In genomic region chr11:49632256-49632655, GRCm38 (mm10) we compare ENCODE assay signal across 14 mouse cellular contexts. TPM values are rescaled to one million over a fixed set of nuclear protein-coding genes. Genes with fewer than 3 reads are reported as not detected.
A peak's percentile ranks its signal among the peaks of the same experiment; 100 is the strongest.
DNase-seq lines count a peak whose midpoint lies in the region; ATAC-seq and TF ChIP-seq lines count a peak whose summit lies in the region.
"Had no signal": no experiment of that assay in that cellular context is flagged by ENCODE, and none has a peak within 500 bp of the region (broad histone marks: within the 10 kb centered on the region; RNA-seq: fewer than 3 reads in every experiment).

No protein-coding gene starts in this region.

- no peak for TF ChIP-seq CTCF in kidney, adult 2 months (conservative IDR thresholded peaks at IDR 0.05; ENCODE audit: insufficient read depth, insufficient read length, low read depth, low read length)
- TF ChIP-seq CTCF in heart, postnatal 0 days (IDR thresholded peaks at IDR 0.05; ENCODE audit: low read depth), result no peak
- no peak for TF ChIP-seq CTCF in lung, postnatal 0 days (IDR thresholded peaks at IDR 0.05)

- ATAC-seq in heart, postnatal 0 days (ENCODE audit: insufficient read depth, low read depth), result peak; percentile 33; the same call in 1 of the 2 replicates
- peak; percentile 76 for ATAC-seq in lung, postnatal 0 days
- ATAC-seq: forebrain, embryonic 16.5 days had no signal

- H3K9me3 ChIP-seq in heart, postnatal 0 days (replicated peaks; ENCODE audit: control insufficient read depth, low read length), result no peaks in the 10 kb centered on the region
- H3K9me3 ChIP-seq in lung, postnatal 0 days (ENCODE audit: low read length), result no peaks in the 10 kb centered on the region
- H3K9me3 ChIP-seq: limb, embryonic 15.5 days; midbrain, embryonic 10.5 days had no signal

- DNase-seq in kidney, adult 2 months, result peak; percentile 58
- no peak for DNase-seq in kidney, adult 11 months
- peak; percentile 31 for DNase-seq in adrenal gland, postnatal 25 days
- no peak for DNase-seq in heart, postnatal 0 days (ENCODE audit: low spot score)
- peak; percentile 65 for DNase-seq in lung, postnatal 0 days (ENCODE audit: low spot score)
- DNase-seq in right cerebral cortex, adult 2 months (ENCODE audit: low spot score in 2 of 2), result no peak
- DNase-seq in urinary bladder, postnatal 36 days (ENCODE audit: low spot score in 2 of 2), result no peak
- DNase-seq: cerebellum, postnatal 25 days; spleen, adult 18-20 months had no signal

- no peak for TF ChIP-seq EP300 in heart, postnatal 0 days (IDR thresholded peaks at IDR 0.05; ENCODE audit: low read depth)
- peak; percentile 51 for TF ChIP-seq EP300 in lung, postnatal 0 days (IDR thresholded peaks at IDR 0.05)

- H3K4me1 ChIP-seq in kidney, adult 2 months (ENCODE audit: control insufficient read depth, insufficient read depth, low read length), result no peaks in the 10 kb centered on the region
- H3K4me1 ChIP-seq in heart, postnatal 0 days (ENCODE audit: control insufficient read depth, insufficient read depth), result peaks cover 6% of the 10 kb centered on the region; the same call in 1 of the 2 replicates
- peaks cover 6% of the 10 kb centered on the region for H3K4me1 ChIP-seq in lung, postnatal 0 days (ENCODE audit: insufficient read depth, low read depth, low read length)

- WGBS in kidney, adult 2 months, result 46% methylated on average over 2 of the region's 2 CpGs
- WGBS in heart, postnatal 0 days, result 50% methylated on average over 2 of the region's 2 CpGs
- WGBS in lung, postnatal 0 days, result 62% methylated on average over 2 of the region's 2 CpGs

- H3K27me3 ChIP-seq in kidney, adult 2 months (replicated peaks; ENCODE audit: control insufficient read depth, insufficient read depth, low read length), result no peaks in the 10 kb centered on the region
- H3K27me3 ChIP-seq in heart, postnatal 0 days (ENCODE audit: control insufficient read depth, insufficient read depth, low read length), result peaks cover 31% of the 10 kb centered on the region
- H3K27me3 ChIP-seq in lung, postnatal 0 days (replicated peaks; ENCODE audit: insufficient read depth, low read length), result 0 out of 2 replicates have a peak, but pooled peaks cover 5% of the 10 kb centered on the region

- H3K9ac ChIP-seq in heart, postnatal 0 days (replicated peaks; ENCODE audit: low read depth, low read length), result no peak overlapping the region
- no peak overlapping the region for H3K9ac ChIP-seq in lung, postnatal 0 days (replicated peaks; ENCODE audit: low read depth)
- H3K9ac ChIP-seq: limb, embryonic 15.5 days had no signal

- 0 out of 2 replicates have a peak overlapping the region, but pooled peaks have one; percentile 13 for H3K27ac ChIP-seq in kidney, adult 2 months (ENCODE audit: insufficient read depth, low read depth, low read length)
- H3K27ac ChIP-seq in heart, postnatal 0 days (ENCODE audit: low read depth), result peak overlapping the region; percentile 15; the same call in 1 of the 2 replicates
- no peak overlapping the region for H3K27ac ChIP-seq in lung, postnatal 0 days (ENCODE audit: low read length)
- H3K27ac ChIP-seq: limb, embryonic 15.5 days; midbrain, embryonic 10.5 days had no signal

- H3K4me3 ChIP-seq in kidney, adult 2 months (ENCODE audit: insufficient read depth, low read depth, low read length), result no peak overlapping the region
- no peak overlapping the region for H3K4me3 ChIP-seq in heart, postnatal 0 days (ENCODE audit: low read depth, low read length)
- no peak overlapping the region for H3K4me3 ChIP-seq in lung, postnatal 0 days (ENCODE audit: low read depth, low read length)
- H3K4me3 ChIP-seq: limb, embryonic 15.5 days; midbrain, embryonic 10.5 days had no signal

- no peak for TF ChIP-seq POLR2A in kidney, adult 2 months (IDR thresholded peaks at IDR 0.05; ENCODE audit: low read depth, low read length)

- H3K36me3 ChIP-seq in kidney, adult 2 months (ENCODE audit: control insufficient read depth, insufficient read depth, low read length), result no peaks in the 10 kb centered on the region
- H3K36me3 ChIP-seq in heart, postnatal 0 days (replicated peaks; ENCODE audit: control insufficient read depth, insufficient read depth, low read length), result no peaks in the 10 kb centered on the region
- no peaks in the 10 kb centered on the region for H3K36me3 ChIP-seq in lung, postnatal 0 days (ENCODE audit: insufficient read depth, low read length)
- H3K36me3 ChIP-seq: limb, embryonic 15.5 days; midbrain, embryonic 10.5 days had no signal

- no peak overlapping the region for H3K4me2 ChIP-seq in heart, postnatal 0 days (ENCODE audit: low read depth, low read length)
- H3K4me2 ChIP-seq in lung, postnatal 0 days (replicated peaks; ENCODE audit: low read depth, low read length), result no peak overlapping the region
- H3K4me2 ChIP-seq: limb, embryonic 15.5 days had no signal

RNA-seq across cellular contexts. Expression of gene Flt4, which starts 23.2 kb away (rescaled TPM):
- polyA plus RNA-seq in kidney, adult 2 months (2012; rRNA removed), result 9.7 and 9.9 TPM in 2 replicates
- 15.3 and 20.1 TPM in 2 replicates for total RNA-seq in adrenal gland, postnatal 25 days (2021)
- 13.6 and 16.5 TPM in 2 replicates for total RNA-seq in heart, postnatal 0 days (2014; rRNA removed; ENCODE audit: low replicate concordance)
- polyA plus RNA-seq in heart, postnatal 0 days (2015; fragmentation: Nextera tagmentation; extraction: Ambion mirVana), result 3.2 and 3.3 TPM in 2 replicates
- polyA plus RNA-seq in lung, postnatal 0 days (2015; fragmentation: Nextera tagmentation; extraction: Ambion mirVana), result 9.7 and 9.8 TPM in 2 replicates

RNA-seq across cellular contexts. Expression of gene Scgb3a1, which starts 31.2 kb away (rescaled TPM):
- polyA plus RNA-seq in kidney, adult 2 months (2012; rRNA removed), result not detected in 2 replicates
- total RNA-seq in adrenal gland, postnatal 25 days (2021), result not detected in 2 replicates
- 2.0 and 82.4 TPM in 2 replicates for total RNA-seq in heart, postnatal 0 days (2014; rRNA removed; ENCODE audit: low replicate concordance)
- polyA plus RNA-seq in heart, postnatal 0 days (2015; fragmentation: Nextera tagmentation; extraction: Ambion mirVana), result 2.0 and 301 TPM in 2 replicates
- polyA plus RNA-seq in lung, postnatal 0 days (2015; fragmentation: Nextera tagmentation; extraction: Ambion mirVana), result 261 and 341 TPM in 2 replicates
- polyA plus RNA-seq: embryonic facial prominence, embryonic 14.5 days; forebrain, embryonic 16.5 days; intestine, embryonic 14.5 days; limb, embryonic 15.5 days; midbrain, embryonic 10.5 days had no signal

Comparison
In these comparisons a context has a peak if more than half of its experiments do, and no peak if none do; other contexts are left out.
1. DNase-seq: peak in kidney, adult 2 months (single experiment), adrenal gland, postnatal 25 days (single experiment) and lung, postnatal 0 days (single experiment); none in kidney, adult 11 months (single experiment), heart, postnatal 0 days (single experiment), right cerebral cortex, adult 2 months (0 of 2) and urinary bladder, postnatal 36 days (0 of 2).